Mouse (Mus musculus): ENCODE results near the gene Snx9. TPM values are rescaled to one million over a fixed set of nuclear protein-coding genes. Genes with fewer than 3 reads are reported as not detected.
A peak's percentile ranks its signal among the peaks of the same experiment; 100 is the strongest.

The Snx9 gene
- polyA plus RNA-seq, 1 experiment from 2014 or later: 34.0 TPM

DNA sequence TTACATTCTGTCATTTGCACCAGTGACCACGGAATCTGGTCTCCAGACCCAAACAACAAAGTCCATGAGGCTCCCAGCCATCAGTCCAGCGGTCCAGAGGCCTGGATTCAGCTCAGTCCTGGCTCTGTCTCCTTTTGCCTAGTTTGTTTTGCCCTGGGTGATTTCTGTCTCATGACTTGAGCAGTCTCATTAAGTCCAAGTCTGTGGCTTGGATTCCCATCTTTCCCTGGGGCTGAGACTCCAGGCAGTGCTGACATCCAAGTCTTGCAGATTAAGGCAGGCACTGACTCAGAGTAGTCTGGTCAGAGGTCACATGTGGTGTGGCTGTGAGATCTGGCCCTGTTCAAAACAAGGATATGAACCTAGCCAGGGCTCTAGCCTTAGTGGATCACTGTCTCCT lies 35.2 kb upstream of the Snx9 start:
- no peaks in the 10 kb centered on the region for H3K27me3 ChIP-seq (ENCODE audit: insufficient read depth, low read length)
- H3K9me3 ChIP-seq (ENCODE audit: low read length): no peaks in the 10 kb centered on the region

GRCm38 (mm10) chr17:5806823-5807222 lies 34.3 kb upstream of the Snx9 start:
- Histone ChIP-seq H3K9ac (replicated peaks; ENCODE audit: low read length) (no peak overlapping the region), H3K4me3 (ENCODE audit: low read length) (no peak overlapping the region), H3K27me3 (ENCODE audit: insufficient read depth, low read length) (no peaks in the 10 kb centered on the region), H3K9me3 (ENCODE audit: low read length) (no peaks in the 10 kb centered on the region), H3K27ac (ENCODE audit: low read length) (no peak overlapping the region), H3K4me1 (ENCODE audit: insufficient read depth, low read length) (peaks cover 4% of the 10 kb centered on the region; the same call in 1 of the 2 replicates), H3K36me3 (ENCODE audit: insufficient read depth, low read length) (no peaks in the 10 kb centered on the region), H3K4me2 (replicated peaks; ENCODE audit: low read depth, low read length) (no peak overlapping the region)
- no peak for ATAC-seq (ENCODE audit: low FRiP score, low TSS enrichment)
- 89% methylated on average over 2 of the region's 2 CpGs for WGBS

More for the DNA sequence above, 35.2 kb upstream of the Snx9 start:
- Histone ChIP-seq H3K9ac (replicated peaks; ENCODE audit: low read length) (no peak overlapping the region), H3K4me3 (ENCODE audit: low read length) (no peak overlapping the region), H3K27ac (ENCODE audit: low read length) (no peak overlapping the region), H3K4me1 (ENCODE audit: insufficient read depth, low read length) (peaks cover 9% of the 10 kb centered on the region; the same call in 1 of the 2 replicates), H3K36me3 (ENCODE audit: insufficient read depth, low read length) (no peaks in the 10 kb centered on the region), H3K4me2 (replicated peaks; ENCODE audit: low read depth, low read length) (no peak overlapping the region)
- 78% methylated on average over 2 of the region's 2 CpGs for WGBS
- ATAC-seq (ENCODE audit: low FRiP score, low TSS enrichment): no peak

- peak overlapping the region; percentile 75 for H3K27ac ChIP-seq (ENCODE audit: low read length)
- H3K36me3 ChIP-seq (ENCODE audit: insufficient read depth, low read length): no peaks in the 10 kb centered on the region
- peak; percentile 46; the same call in 1 of the 2 replicates for ATAC-seq (ENCODE audit: low FRiP score, low TSS enrichment)
Observed at GRCm38 (mm10) chr17:5807847-5808386, 33.2 kb upstream of the Snx9 start.

GRCm38 (mm10) chr17:5813863-5814640 lies 27.1 kb upstream of the Snx9 start:
- 61% methylated on average over 8 of the region's 8 CpGs for WGBS
- Histone ChIP-seq H3K27ac (ENCODE audit: low read length) (no peak overlapping the region), H3K9me3 (ENCODE audit: low read length) (no peaks in the 10 kb centered on the region), H3K9ac (replicated peaks; ENCODE audit: low read length) (no peak overlapping the region), H3K27me3 (ENCODE audit: insufficient read depth, low read length) (no peaks in the 10 kb centered on the region), H3K4me3 (ENCODE audit: low read length) (no peak overlapping the region), H3K4me1 (ENCODE audit: insufficient read depth, low read length) (peaks cover 2% of the 10 kb centered on the region), H3K4me2 (replicated peaks; ENCODE audit: low read depth, low read length) (no peak overlapping the region), H3K36me3 (ENCODE audit: insufficient read depth, low read length) (no peaks in the 10 kb centered on the region)
- ATAC-seq (ENCODE audit: low FRiP score, low TSS enrichment): no peak

More at GRCm38 (mm10) chr17:5807847-5808386, 33.2 kb upstream of the Snx9 start:
- Histone ChIP-seq H3K4me3 (ENCODE audit: low read length) (no peak overlapping the region), H3K4me2 (replicated peaks; ENCODE audit: low read depth, low read length) (no peak overlapping the region), H3K9me3 (ENCODE audit: low read length) (no peaks in the 10 kb centered on the region), H3K27me3 (ENCODE audit: insufficient read depth, low read length) (no peaks in the 10 kb centered on the region), H3K9ac (replicated peaks; ENCODE audit: low read length) (no peak overlapping the region), H3K4me1 (ENCODE audit: insufficient read depth, low read length) (no peaks in the 10 kb centered on the region; the same call in 1 of the 2 replicates)
- WGBS: 57% methylated on average over 3 of the region's 3 CpGs

- H3K27ac ChIP-seq (ENCODE audit: low read length): no peak overlapping the region
Observed at GRCm38 (mm10) chr17:5814641-5814920, 26.5 kb upstream of the Snx9 start.

GRCm38 (mm10) chr17:5817871-5818270 lies 23.3 kb upstream of the Snx9 start:
- no peak for ATAC-seq (ENCODE audit: low FRiP score, low TSS enrichment)
- no peak overlapping the region for H3K4me2 ChIP-seq (replicated peaks; ENCODE audit: low read depth, low read length)
- H3K9ac ChIP-seq (replicated peaks; ENCODE audit: low read length): no peak overlapping the region
- H3K27me3 ChIP-seq (ENCODE audit: insufficient read depth, low read length): no peaks in the 10 kb centered on the region
- H3K27ac ChIP-seq (ENCODE audit: low read length): no peak overlapping the region
- WGBS: 89% methylated on average over 2 of the region's 2 CpGs
- no peaks in the 10 kb centered on the region for H3K36me3 ChIP-seq (ENCODE audit: insufficient read depth, low read length)
- H3K4me3 ChIP-seq (ENCODE audit: low read length): no peak overlapping the region
- H3K4me1 ChIP-seq (ENCODE audit: insufficient read depth, low read length): peaks cover 19% of the 10 kb centered on the region
- no peaks in the 10 kb centered on the region for H3K9me3 ChIP-seq (ENCODE audit: low read length)

More at GRCm38 (mm10) chr17:5814641-5814920, 26.5 kb upstream of the Snx9 start:
- no peak for ATAC-seq (ENCODE audit: low FRiP score, low TSS enrichment)
- 59% methylated on average over 1 of the region's 1 CpGs for WGBS
- Histone ChIP-seq H3K36me3 (ENCODE audit: insufficient read depth, low read length) (no peaks in the 10 kb centered on the region), H3K9me3 (ENCODE audit: low read length) (no peaks in the 10 kb centered on the region), H3K4me2 (replicated peaks; ENCODE audit: low read depth, low read length) (no peak overlapping the region), H3K27me3 (ENCODE audit: insufficient read depth, low read length) (no peaks in the 10 kb centered on the region), H3K4me1 (ENCODE audit: insufficient read depth, low read length) (peaks cover 7% of the 10 kb centered on the region), H3K4me3 (ENCODE audit: low read length) (no peak overlapping the region), H3K9ac (replicated peaks; ENCODE audit: low read length) (no peak overlapping the region)

DNA sequence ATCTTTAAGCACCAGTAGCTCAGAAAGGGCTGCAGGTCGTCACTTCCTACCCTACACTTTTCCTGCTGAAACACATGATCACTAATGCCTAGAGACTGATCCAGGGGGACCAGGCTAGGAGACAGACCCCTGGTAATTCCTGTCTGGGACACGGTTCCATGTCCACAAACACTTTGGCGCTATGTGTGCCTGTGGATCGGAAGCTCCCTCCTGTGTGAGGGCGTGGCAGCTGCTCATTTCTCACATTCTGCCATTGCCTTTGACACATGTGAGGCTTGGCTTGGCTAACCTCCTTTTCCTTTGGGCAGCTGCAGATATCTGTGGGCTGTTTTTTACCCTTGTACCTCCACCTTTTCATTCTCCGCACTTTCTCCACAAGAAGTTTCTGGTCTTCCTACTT lies 22.0 kb upstream of the Snx9 start:
- no peaks in the 10 kb centered on the region for H3K36me3 ChIP-seq (ENCODE audit: insufficient read depth, low read length)
- 67% methylated on average over 6 of the region's 6 CpGs for WGBS
- H3K4me2 ChIP-seq (replicated peaks; ENCODE audit: low read depth, low read length): peak overlapping the region; percentile 26; the same call in 1 of the 2 replicates
- H3K9ac ChIP-seq (replicated peaks; ENCODE audit: low read length): no peak overlapping the region
- H3K9me3 ChIP-seq (ENCODE audit: low read length): no peaks in the 10 kb centered on the region
- H3K27me3 ChIP-seq (ENCODE audit: insufficient read depth, low read length): no peaks in the 10 kb centered on the region
- peaks cover 19% of the 10 kb centered on the region for H3K4me1 ChIP-seq (ENCODE audit: insufficient read depth, low read length)
- ATAC-seq (ENCODE audit: low FRiP score, low TSS enrichment): no peak
- H3K27ac ChIP-seq (ENCODE audit: low read length): peak overlapping the region; percentile 55
- H3K4me3 ChIP-seq (ENCODE audit: low read length): no peak overlapping the region

- H3K4me2 ChIP-seq (replicated peaks; ENCODE audit: low read depth, low read length): peak overlapping the region; percentile 26; the same call in 1 of the 2 replicates
- no peak overlapping the region for H3K4me3 ChIP-seq (ENCODE audit: low read length)
- H3K27me3 ChIP-seq (ENCODE audit: insufficient read depth, low read length): no peaks in the 10 kb centered on the region
- H3K9me3 ChIP-seq (ENCODE audit: low read length): no peaks in the 10 kb centered on the region
- ATAC-seq (ENCODE audit: low FRiP score, low TSS enrichment): peak; percentile 92
- H3K27ac ChIP-seq (ENCODE audit: low read length): peak overlapping the region; percentile 55
- no peaks in the 10 kb centered on the region for H3K36me3 ChIP-seq (ENCODE audit: insufficient read depth, low read length)
- 0 out of 2 replicates have a peak overlapping the region, but pooled peaks have one; percentile 8 for H3K9ac ChIP-seq (replicated peaks; ENCODE audit: low read length)
- 32% methylated on average over 9 of the region's 9 CpGs for WGBS
- peaks cover 19% of the 10 kb centered on the region for H3K4me1 ChIP-seq (ENCODE audit: insufficient read depth, low read length)
Observed at GRCm38 (mm10) chr17:5819799-5820201, 21.3 kb upstream of the Snx9 start.

GRCm38 (mm10) chr17:5822541-5822940 lies 18.6 kb upstream of the Snx9 start:
- no peak overlapping the region for H3K9ac ChIP-seq (replicated peaks; ENCODE audit: low read length)
- no peaks in the 10 kb centered on the region for H3K36me3 ChIP-seq (ENCODE audit: insufficient read depth, low read length)
- WGBS: 73% methylated on average over 2 of the region's 2 CpGs
- H3K27ac ChIP-seq (ENCODE audit: low read length): peak overlapping the region; percentile 14; the same call in 1 of the 2 replicates
- no peak overlapping the region for H3K4me2 ChIP-seq (replicated peaks; ENCODE audit: low read depth, low read length)
- H3K4me3 ChIP-seq (ENCODE audit: low read length): no peak overlapping the region
- H3K9me3 ChIP-seq (ENCODE audit: low read length): no peaks in the 10 kb centered on the region
- H3K4me1 ChIP-seq (ENCODE audit: insufficient read depth, low read length): peaks cover 19% of the 10 kb centered on the region
- no peak for ATAC-seq (ENCODE audit: low FRiP score, low TSS enrichment)
- H3K27me3 ChIP-seq (ENCODE audit: insufficient read depth, low read length): no peaks in the 10 kb centered on the region

DNA sequence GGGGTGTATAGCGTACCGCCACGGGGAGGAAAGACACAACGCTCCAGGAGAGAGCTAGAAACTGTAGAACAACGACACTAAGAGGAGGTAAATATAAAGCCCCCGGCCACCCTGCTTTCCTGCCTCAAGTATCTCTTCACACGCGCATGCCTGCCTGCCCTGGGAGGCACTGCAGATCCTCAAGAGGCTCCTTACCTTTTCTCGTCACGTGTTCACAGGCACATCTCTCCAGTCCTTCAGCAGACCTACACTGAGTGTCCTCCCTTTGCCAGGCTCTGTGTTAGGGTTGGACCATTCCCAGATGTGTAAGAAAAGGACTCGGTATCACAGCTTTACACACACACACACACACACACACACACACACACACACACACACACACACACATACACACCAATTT lies 18.1 kb upstream of the Snx9 start:
- Histone ChIP-seq H3K4me2 (replicated peaks; ENCODE audit: low read depth, low read length) (no peak overlapping the region), H3K4me1 (ENCODE audit: insufficient read depth, low read length) (peaks cover 19% of the 10 kb centered on the region), H3K9me3 (ENCODE audit: low read length) (no peaks in the 10 kb centered on the region), H3K27me3 (ENCODE audit: insufficient read depth, low read length) (no peaks in the 10 kb centered on the region), H3K27ac (ENCODE audit: low read length) (0 out of 2 replicates have a peak overlapping the region, but pooled peaks have one; percentile 0), H3K9ac (replicated peaks; ENCODE audit: low read length) (no peak overlapping the region), H3K4me3 (ENCODE audit: low read length) (no peak overlapping the region), H3K36me3 (ENCODE audit: insufficient read depth, low read length) (no peaks in the 10 kb centered on the region)
- ATAC-seq (ENCODE audit: low FRiP score, low TSS enrichment): no peak
- WGBS: 84% methylated on average over 11 of the region's 11 CpGs

Data from kidney, embryonic 16.5 days (tissue).